Mouse (Mus musculus) hindbrain, embryonic 14.5 days (tissue): ENCODE measurements at regions not wholly inside any gene's neighbourhood (a gene's known extent, or its start where the extent isn't known, plus 50 kb on each side); places are given as distances from the start of the nearest gene placed in this dataset.

Experiments
- ATAC-seq: fragments of 200-750 bp; cut with Nextera tagmentation; 2 replicates; pipeline ENCODE4 v1.8.0; 2017; ENCODE audit warnings: moderate number of reproducible peaks, mild to moderate bottlenecking, moderate TSS enrichment, moderate library complexity; ENCODE audit not compliant: low FRiP score
- DNase-seq: peaks from one replicate; pipeline ENCODE4 v3.0.0-alpha.2; 2015; ENCODE audit warnings: low spot score
- H3K27ac ChIP-seq: fragments of 300-500 bp; sonication (generic); 2 replicates; pipeline ENCODE4 v1.5.1; 2014; ENCODE audit warnings: mild to moderate bottlenecking, moderate library complexity
- H3K27me3 ChIP-seq: fragments of 300-500 bp; sonication (generic); 2 replicates; pipeline ENCODE4 v1.6.1; 2014; ENCODE audit warnings: mild to moderate bottlenecking, low read length, mixed read lengths; ENCODE audit not compliant: control insufficient read depth, insufficient read depth
- H3K36me3 ChIP-seq: fragments of 300-500 bp; sonication (generic); replicated peaks from 2 replicates; pipeline ENCODE4 v1.6.1; 2014; ENCODE audit not compliant: control insufficient read depth, insufficient read depth
- H3K4me1 ChIP-seq: fragments of 300-500 bp; sonication (generic); replicated peaks from 2 replicates; pipeline ENCODE4 v1.6.1; 2014; ENCODE audit warnings: antibody characterized with exemption, low read length, mixed read lengths; ENCODE audit not compliant: control insufficient read depth, insufficient read depth
- H3K4me2 ChIP-seq: fragments of 300-500 bp; sonication (generic); replicated peaks from 2 replicates; pipeline ENCODE4 v1.6.1; 2014; ENCODE audit warnings: mild to moderate bottlenecking, moderate library complexity
- H3K4me3 ChIP-seq: fragments of 300-500 bp; sonication (generic); replicated peaks from 2 replicates; pipeline ENCODE4 v1.5.1; 2014; ENCODE audit warnings: mild to moderate bottlenecking, low read length
- H3K9ac ChIP-seq: fragments of 300-500 bp; sonication (generic); 2 replicates; pipeline ENCODE4 v1.6.1; 2014
- H3K9me3 ChIP-seq: fragments of 300-500 bp; sonication (generic); 2 replicates; pipeline ENCODE4 v1.6.1; 2016; ENCODE audit warnings: low read length; ENCODE audit not compliant: control insufficient read depth
- WGBS: fragments of 180-500 bp; shearing (Covaris S2); extraction: QIAGEN DNeasy Blood & Tissue Kit; methylation state at CpG from one replicate; pipeline ENCODE4 v1.1.7; 2014; 5-methylcytosine and 5-hydroxymethylcytosine counted together

DNA sequence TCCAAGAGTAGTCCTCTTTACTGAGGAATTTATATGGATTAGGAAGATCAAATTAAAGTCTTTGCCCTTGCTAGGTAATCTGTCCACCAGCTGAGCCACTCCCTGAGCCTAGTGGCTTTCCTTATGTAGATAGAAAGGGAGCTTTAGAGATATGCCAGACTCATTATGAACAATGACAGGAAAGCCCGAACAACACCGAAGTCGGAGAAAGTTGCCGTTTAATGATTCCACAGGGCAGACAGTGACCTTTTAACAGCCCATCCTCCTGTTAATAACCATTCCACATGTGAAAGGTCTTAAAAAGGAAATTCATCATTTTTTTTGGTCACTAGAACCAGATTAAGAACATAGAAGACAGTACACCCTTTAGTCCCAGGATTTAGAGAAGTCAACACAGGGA, 130.7 kb upstream of the Tbl1xr1 start:
- no peaks in the 10 kb centered on the region for H3K27me3 ChIP-seq
- peaks cover 5% of the 10 kb centered on the region; the same call in 1 of the 2 replicates for H3K4me1 ChIP-seq
- ATAC-seq: no peak
- no peak overlapping the region for H3K4me3 ChIP-seq
- H3K36me3 ChIP-seq: no peaks in the 10 kb centered on the region
- no peak overlapping the region for H3K27ac ChIP-seq
- DNase-seq: no peak
- no peak overlapping the region for H3K9ac ChIP-seq
- H3K4me2 ChIP-seq: no peak overlapping the region
- no peaks in the 10 kb centered on the region for H3K9me3 ChIP-seq
- 76% methylated on average over 4 of the region's 4 CpGs for WGBS

DNA sequence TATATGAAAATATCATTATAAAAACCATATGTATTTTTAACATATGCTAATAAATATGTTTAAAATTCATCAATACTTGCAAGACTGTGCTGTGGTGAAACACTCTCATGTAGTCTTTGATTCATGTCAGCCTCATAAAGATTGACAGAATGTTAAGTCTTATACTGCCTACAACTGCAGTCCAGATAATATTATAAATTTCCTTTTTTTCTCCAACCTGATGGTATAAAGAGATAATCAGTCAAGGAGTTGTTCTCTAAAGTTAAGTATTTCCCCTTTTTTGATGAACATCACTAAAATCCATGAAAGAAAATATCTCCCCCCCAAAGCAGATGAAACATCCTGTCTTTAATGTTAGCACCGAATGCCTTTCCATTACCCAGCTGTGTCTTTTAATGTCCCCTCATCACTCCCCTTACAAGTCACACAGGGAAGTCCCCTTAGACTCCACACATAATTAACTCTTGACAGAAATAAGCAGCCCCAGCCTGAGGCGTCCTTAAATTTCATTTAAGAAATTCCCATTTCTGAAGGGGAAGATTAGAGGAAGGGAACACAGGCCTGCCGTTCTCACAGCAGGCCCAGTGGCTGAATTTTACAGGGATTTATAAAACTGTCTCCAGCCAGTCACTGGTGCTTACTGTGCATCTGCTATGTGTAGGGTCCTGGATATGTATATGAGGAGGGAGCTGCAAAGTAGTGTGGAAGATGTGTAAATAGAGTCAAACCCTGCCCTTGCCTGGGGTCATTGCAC, 129.0 kb upstream of the Tbl1xr1 start:
- DNase-seq (no peak), ATAC-seq (peak; percentile 73; the same call in 1 of the 2 replicates)
- Histone ChIP-seq H3K4me2 (no peak overlapping the region), H3K4me1 (peaks cover 5% of the 10 kb centered on the region; the same call in 1 of the 2 replicates), H3K9ac (no peak overlapping the region), H3K36me3 (no peaks in the 10 kb centered on the region), H3K27me3 (no peaks in the 10 kb centered on the region), H3K4me3 (no peak overlapping the region), H3K27ac (no peak overlapping the region), H3K9me3 (no peaks in the 10 kb centered on the region)
- 12% methylated on average over 3 of the region's 3 CpGs for WGBS

DNA sequence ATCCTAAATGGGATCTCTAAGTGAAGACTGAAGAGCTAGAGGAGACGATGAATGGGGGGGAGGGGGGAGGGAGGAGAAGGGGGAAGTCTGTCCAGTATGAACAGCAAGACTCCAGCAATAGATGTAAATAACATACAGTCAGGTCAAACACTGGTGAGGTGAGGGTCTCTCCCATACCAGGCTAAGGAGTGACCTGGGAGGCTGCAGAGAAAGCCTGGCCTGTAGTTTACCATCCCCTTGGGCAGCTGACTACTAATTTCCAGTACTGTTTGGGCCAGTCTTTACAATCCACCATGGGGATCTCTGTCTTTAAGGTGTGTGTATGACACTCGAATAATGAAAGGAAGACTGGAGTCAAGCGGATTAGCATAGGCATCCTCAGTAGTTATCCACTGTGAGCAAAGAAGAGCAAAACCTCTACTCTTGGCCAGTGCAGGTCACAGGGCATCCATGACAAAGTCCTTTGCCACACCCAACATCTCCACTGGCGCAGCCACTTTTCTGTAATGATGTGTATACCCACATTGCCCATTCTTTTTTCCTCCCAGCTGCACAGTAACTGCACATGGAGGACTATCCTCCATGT, 128.3 kb upstream of the Tbl1xr1 start:
- H3K27me3 ChIP-seq: no peaks in the 10 kb centered on the region

GRCm38 (mm10) chr3:21949459-21949858, 127.0 kb upstream of the Tbl1xr1 start:
- Histone ChIP-seq H3K4me1 (peaks cover 5% of the 10 kb centered on the region; the same call in 1 of the 2 replicates), H3K27ac (no peak overlapping the region), H3K4me2 (no peak overlapping the region), H3K9me3 (no peaks in the 10 kb centered on the region), H3K36me3 (no peaks in the 10 kb centered on the region), H3K9ac (no peak overlapping the region), H3K27me3 (no peaks in the 10 kb centered on the region), H3K4me3 (no peak overlapping the region)
- no peak for ATAC-seq
- DNase-seq: no peak
- 85% methylated on average over 2 of the region's 2 CpGs for WGBS

More for the DNA sequence above, 128.3 kb upstream of the Tbl1xr1 start:
- no peaks in the 10 kb centered on the region for H3K9me3 ChIP-seq
- H3K36me3 ChIP-seq: no peaks in the 10 kb centered on the region
- H3K4me1 ChIP-seq: peaks cover 5% of the 10 kb centered on the region; the same call in 1 of the 2 replicates
- H3K9ac ChIP-seq: no peak overlapping the region
- 0 out of 2 replicates have a peak, but pooled peaks have one; percentile 9 for ATAC-seq
- H3K4me2 ChIP-seq: no peak overlapping the region
- no peak for DNase-seq
- H3K4me3 ChIP-seq: no peak overlapping the region
- H3K27ac ChIP-seq: no peak overlapping the region
- 47% methylated on average over 4 of the region's 4 CpGs for WGBS

DNA sequence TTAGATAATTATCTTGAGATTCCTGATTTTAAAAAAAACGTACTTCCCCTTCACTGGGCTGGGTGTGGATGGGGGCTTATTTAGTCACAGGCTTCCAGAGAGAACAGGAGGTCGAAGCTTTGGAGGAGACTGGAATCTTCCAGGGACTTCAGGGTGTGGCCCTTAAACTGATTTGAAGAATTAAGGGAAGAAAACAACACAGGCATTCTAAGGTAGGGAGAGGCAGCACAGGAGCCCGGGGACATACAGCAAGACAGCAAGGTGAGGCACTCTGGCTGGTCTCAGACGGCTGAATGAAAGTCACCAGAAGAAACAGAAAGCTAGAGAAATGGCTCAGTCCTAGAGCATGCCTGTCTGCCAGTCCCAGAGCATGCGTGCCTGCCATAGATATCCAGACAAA, 125.9 kb upstream of the Tbl1xr1 start:
- WGBS: 91% methylated on average over 5 of the region's 5 CpGs

GRCm38 (mm10) chr3:21951446-21952285, 124.8 kb upstream of the Tbl1xr1 start:
- DNase-seq (no peak), ATAC-seq (no peak)
- H3K9ac ChIP-seq: no peak overlapping the region
- 90% methylated on average over 13 of the region's 13 CpGs for WGBS
- peaks cover 5% of the 10 kb centered on the region; the same call in 1 of the 2 replicates for H3K4me1 ChIP-seq
- H3K27ac ChIP-seq: no peak overlapping the region
- H3K4me3 ChIP-seq: no peak overlapping the region
- no peaks in the 10 kb centered on the region for H3K9me3 ChIP-seq
- no peak overlapping the region for H3K4me2 ChIP-seq
- no peaks in the 10 kb centered on the region for H3K27me3 ChIP-seq
- H3K36me3 ChIP-seq: no peaks in the 10 kb centered on the region

More for the DNA sequence above, 125.9 kb upstream of the Tbl1xr1 start:
- no peaks in the 10 kb centered on the region for H3K27me3 ChIP-seq
- H3K4me2 ChIP-seq: no peak overlapping the region
- ATAC-seq (no peak), DNase-seq (no peak)
- peaks cover 5% of the 10 kb centered on the region; the same call in 1 of the 2 replicates for H3K4me1 ChIP-seq
- H3K36me3 ChIP-seq: no peaks in the 10 kb centered on the region
- no peak overlapping the region for H3K4me3 ChIP-seq
- H3K9ac ChIP-seq: no peak overlapping the region
- no peak overlapping the region for H3K27ac ChIP-seq
- no peaks in the 10 kb centered on the region for H3K9me3 ChIP-seq

- DNase-seq: no peak
- no peak overlapping the region for H3K9ac ChIP-seq
Measured at GRCm38 (mm10) chr3:21952695-21953415, 123.6 kb upstream of the Tbl1xr1 start.

DNA sequence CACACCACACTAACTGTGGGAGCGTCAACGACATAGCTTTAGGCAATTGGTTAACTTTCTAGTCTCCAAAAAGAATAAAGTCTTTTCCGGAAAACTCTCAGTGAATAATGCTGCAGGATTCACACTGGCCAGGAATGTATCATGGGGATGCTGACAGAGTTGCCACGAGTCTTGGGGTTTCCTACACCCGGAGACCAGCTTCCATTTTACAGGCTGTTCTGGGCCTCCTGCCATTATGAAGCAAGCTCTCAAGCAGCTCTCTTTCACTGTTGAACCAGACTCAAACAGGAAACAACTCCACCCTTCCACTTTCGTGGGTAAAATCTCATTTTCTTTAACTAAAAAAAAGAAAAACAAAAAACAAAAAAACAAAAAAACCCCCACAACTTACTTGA, 123.0 kb upstream of the Tbl1xr1 start:
- 90% methylated on average over 6 of the region's 6 CpGs for WGBS
- Histone ChIP-seq H3K27me3 (no peaks in the 10 kb centered on the region), H3K9me3 (no peaks in the 10 kb centered on the region), H3K36me3 (no peaks in the 10 kb centered on the region), H3K4me1 (no peaks in the 10 kb centered on the region), H3K4me2 (no peak overlapping the region), H3K9ac (no peak overlapping the region), H3K27ac (no peak overlapping the region), H3K4me3 (no peak overlapping the region)
- no peak for DNase-seq
- no peak for ATAC-seq

More at GRCm38 (mm10) chr3:21952695-21953415, 123.6 kb upstream of the Tbl1xr1 start:
- ATAC-seq: no peak
- Histone ChIP-seq H3K4me2 (no peak overlapping the region), H3K27me3 (no peaks in the 10 kb centered on the region), H3K9me3 (no peaks in the 10 kb centered on the region), H3K4me3 (no peak overlapping the region), H3K36me3 (no peaks in the 10 kb centered on the region), H3K27ac (no peak overlapping the region), H3K4me1 (peaks cover 5% of the 10 kb centered on the region; the same call in 1 of the 2 replicates)
- WGBS: 66% methylated on average over 8 of the region's 8 CpGs
